Mouse (Mus musculus) CD4-positive, CD25-positive, alpha-beta regulatory T cell, adult 4 months (primary cell): Measurements from ENCODE around the gene Psip1. TPM values are rescaled to one million over a fixed set of nuclear protein-coding genes. Genes with fewer than 3 reads are reported as not detected.
A peak's percentile ranks its signal among the peaks of the same experiment; 100 is the strongest.
"Not testable (repeated sequence)": the region's sequence is repeated elsewhere in the genome, so short reads cannot be mapped to it uniquely, and the experiment has no call there.

Experiments used
- ATAC-seq: one replicate; pipeline ENCODE4 v1.8.0; 2017
- polyA plus RNA-seq, 2 experiments: library from polyadenylated mRNA; unstranded; fragments of 100-300 nt; shearing (Covaris generic); gene quantifications; one replicate each; pipeline ENCODE4 v1.2.1; 2017

Psip1 gene
- 10 to 100 TPM; 66.0 to 83.8 TPM for polyA plus RNA-seq

DNA sequence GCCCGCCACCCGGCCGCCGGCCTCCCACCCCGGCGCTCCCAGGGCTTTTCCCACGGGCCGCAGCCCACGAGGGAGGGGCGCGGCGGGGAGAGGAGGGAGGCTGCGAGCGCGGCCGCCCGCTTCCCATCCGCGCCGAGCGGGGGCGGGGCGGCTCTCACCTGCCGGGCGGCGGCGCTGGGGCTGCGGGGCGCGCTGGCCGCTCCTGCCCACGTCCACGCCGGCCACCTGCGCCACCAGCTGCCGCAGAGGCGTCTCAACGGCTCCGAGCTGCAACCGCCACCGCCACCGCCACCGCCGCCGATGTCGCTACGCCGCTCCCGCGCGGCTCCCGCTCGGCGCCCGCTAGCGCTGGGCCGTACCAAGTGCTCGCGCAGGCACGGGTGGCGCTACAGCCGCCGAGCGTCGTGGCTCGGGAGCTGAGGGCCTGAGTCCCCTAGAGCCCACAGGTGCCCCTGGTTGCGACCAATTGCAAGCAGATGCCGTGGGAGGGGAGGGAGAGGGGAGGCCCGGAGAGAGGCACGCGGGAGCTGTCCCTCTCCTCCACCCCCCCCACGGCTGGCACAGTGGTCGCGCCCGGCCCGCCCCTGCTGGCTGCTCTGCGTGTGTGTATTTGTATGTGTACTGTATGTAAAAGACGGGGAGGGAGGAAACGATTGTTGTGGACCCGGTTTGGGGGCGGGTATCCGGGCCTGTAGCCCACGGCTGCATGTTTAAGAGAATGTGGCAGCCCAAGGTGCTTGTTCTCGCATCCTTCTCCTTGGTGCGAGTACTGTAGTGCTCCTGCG lies at the start of gene Psip1:
Psip1 (minus strand) TSS at position 343 of the 785 bp plus-strand sequence.
- ATAC-seq, result peak; percentile 85

- no peak for ATAC-seq
These were observed 47.8 kb upstream of the Psip1 start for GRCm38 (mm10) chr4:83534024-83534423.

GRCm38 (mm10) chr4:83533168-83533911 lies 47.1 kb upstream of the Psip1 start:
- ATAC-seq, result no peak

DNA sequence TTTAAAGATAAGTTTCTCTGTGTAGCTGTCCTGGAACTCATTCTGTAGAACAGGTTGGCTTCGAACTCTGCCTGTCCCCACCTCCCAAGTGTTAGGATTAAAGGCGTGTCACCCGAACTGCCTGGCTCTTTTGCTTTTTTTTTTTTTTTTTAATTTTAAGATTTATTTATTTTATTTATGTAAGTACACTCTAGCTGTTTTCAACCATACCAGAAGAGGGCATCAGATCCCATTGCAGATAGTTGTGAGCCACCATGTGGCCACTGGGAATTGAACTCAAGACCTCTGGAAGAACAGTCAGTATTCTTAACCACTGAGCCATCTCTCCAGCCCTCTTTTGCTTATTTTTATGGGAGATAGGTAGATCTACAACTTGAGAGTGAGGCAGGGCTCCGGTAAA lies 43.8 kb upstream of the Psip1 start:
- ATAC-seq, result not testable (repeated sequence)

- ATAC-seq, result no peak
These were observed 41.7 kb upstream of the Psip1 start for GRCm38 (mm10) chr4:83527921-83528320.

GRCm38 (mm10) chr4:83526988-83527334 lies 40.7 kb upstream of the Psip1 start:
- no peak for ATAC-seq

GRCm38 (mm10) chr4:83526270-83526987 lies 40.2 kb upstream of the Psip1 start:
- no peak for ATAC-seq

- ATAC-seq, result peak; percentile 20
These were observed 39.4 kb upstream of the Psip1 start for GRCm38 (mm10) chr4:83525690-83526055.

- ATAC-seq, result peak; percentile 86
These were observed 38.8 kb upstream of the Psip1 start, which contains the start of gene Ccdc171 for GRCm38 (mm10) chr4:83524843-83525689. Gene Ccdc171, plus strand, starts transcription at chr4:83525545.

- no peak for ATAC-seq
These were observed 38.2 kb upstream of the Psip1 start for GRCm38 (mm10) chr4:83524456-83524842.

DNA sequence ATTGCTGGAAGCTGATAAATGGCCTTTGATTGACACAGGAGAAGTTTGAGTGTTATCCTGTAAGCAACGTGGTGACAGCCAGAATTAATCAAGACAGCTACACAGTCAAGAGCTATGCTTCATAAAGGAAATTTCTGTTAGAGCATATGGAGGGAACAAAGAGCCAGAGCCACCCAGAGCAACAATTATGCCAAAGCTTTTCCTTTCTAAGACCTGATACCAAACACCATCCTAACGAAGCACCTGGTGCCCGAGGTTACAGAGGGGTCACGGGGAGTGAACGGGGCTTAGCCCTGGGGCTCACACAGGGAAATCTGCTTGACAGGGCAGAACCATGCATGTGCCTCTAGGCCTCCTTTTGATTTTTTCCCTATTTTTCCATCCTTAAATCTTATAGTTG lies 35.8 kb upstream of the Psip1 start:
- no peak for ATAC-seq

DNA sequence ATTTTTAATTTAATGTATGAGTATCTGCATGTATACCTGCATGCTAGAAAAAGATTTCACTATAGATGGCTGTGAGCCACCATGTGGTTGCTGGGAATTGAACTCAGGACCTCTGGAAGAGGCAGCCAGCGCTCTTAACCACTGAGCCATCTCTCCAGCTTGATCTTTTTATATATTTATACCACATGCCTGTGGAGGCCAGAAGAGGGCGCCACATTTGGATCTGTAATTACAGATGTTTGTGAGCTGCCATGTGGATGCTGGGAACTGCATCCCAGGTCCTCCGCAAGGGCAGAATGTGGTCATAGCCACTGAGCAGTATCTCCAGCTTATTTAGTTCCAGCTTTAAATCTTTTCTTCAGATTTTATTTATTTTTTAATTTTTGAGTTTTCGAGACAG lies 34.0 kb upstream of the Psip1 start:
- no peak for ATAC-seq

DNA sequence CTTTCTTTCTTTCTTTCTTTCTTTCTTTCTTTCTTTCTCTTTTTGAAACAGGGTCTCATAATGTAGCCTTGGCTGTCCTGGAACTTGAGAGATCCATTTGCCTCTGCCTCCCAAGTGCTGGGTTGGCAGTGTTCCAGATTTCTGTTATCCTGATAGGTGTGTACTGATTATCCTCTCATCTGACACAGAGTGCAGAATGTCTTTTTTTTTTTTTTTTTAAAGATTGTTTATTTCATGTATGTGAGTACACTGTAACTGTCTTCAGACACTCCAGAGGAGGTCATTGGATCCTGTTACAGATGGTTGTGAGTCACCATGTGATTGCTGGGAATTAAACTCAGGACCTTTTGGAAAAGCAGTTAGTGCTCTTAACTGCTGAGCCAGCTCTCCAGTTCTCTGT lies 33.5 kb upstream of the Psip1 start:
- ATAC-seq, result no peak

- ATAC-seq, result no peak
These were observed 32.9 kb upstream of the Psip1 start for GRCm38 (mm10) chr4:83519148-83519547.

GRCm38 (mm10) chr4:83516144-83516543 lies 29.9 kb upstream of the Psip1 start:
- ATAC-seq, result not testable (repeated sequence)

- ATAC-seq, result no peak
These were observed 28.9 kb upstream of the Psip1 start for GRCm38 (mm10) chr4:83514976-83515669.

GRCm38 (mm10) chr4:83514183-83514582 lies 27.9 kb upstream of the Psip1 start:
- no peak for ATAC-seq

GRCm38 (mm10) chr4:83512644-83513043 lies 26.4 kb upstream of the Psip1 start:
- ATAC-seq, result peak; percentile 10

DNA sequence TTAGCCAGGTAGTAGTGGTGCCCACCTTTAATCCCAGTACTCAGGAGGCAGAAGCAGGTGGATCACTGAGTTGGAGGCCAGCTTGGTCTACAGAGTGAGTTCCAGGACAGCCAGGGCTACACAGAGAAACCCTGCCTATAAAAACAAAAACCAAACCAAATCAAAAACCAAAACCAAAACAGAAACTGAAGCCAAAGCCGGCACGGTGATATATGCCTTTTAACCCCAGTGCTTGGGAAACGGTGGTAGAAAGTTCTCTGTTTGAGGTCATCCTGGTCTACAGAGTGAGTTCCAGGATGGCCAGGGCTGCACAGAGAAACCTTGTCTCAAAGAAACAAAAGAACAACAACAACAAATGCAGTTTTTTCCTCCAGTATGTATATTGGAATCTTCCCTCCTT lies 26.0 kb upstream of the Psip1 start:
- ATAC-seq, result peak; percentile 75

DNA sequence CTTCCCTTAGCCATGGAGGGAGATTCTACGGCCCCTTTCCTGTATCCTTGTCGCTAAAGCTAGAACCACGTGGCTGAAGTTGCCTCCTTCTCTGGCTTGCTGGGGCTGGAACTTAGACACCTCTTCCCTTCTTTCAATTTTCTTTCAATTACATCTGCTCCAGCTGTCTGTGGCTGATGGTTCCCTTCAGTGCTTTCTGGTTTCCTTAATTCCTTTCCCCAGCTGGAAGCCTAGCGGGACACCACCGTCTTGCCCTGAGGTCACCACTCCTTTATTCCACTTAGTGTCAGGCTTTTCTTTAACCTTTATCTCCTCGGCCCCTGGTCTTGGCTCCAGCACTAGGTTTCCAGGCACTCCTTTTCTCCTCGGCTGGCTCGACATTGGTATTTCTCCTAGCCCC lies 24.8 kb upstream of the Psip1 start:
- ATAC-seq, result no peak

DNA sequence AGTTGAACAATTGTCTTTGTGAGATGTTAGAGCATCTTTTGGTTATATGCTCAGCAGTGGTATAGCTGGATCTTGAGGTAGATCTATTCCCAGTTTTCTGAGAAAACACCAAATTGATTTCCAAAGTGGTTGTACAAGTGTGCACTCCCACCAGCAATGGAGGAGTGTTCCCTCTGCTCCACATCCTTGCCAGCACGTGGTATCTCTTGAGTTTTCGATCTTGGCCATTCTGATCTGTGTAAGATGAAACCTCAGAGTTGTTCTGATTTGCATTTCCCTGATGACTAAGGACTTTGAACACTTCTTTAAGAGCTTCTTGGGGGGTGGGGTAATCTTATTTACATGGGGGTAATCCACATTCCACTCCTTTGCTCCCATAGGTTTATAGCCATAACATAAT lies 23.3 kb upstream of the Psip1 start:
- no peak for ATAC-seq

GRCm38 (mm10) chr4:83501037-83501430 lies 14.8 kb upstream of the Psip1 start:
- no peak for ATAC-seq
